Mouse (Mus musculus) cerebellum, adult 9-10 months (tissue): Measurements from ENCODE around the gene Odf2.

Experiments
- DNase-seq: peaks from one replicate; pipeline ENCODE4 v3.0.0; 2022

Gene Odf2

GRCm38 (mm10) chr2:29940073-29940472 lies 51.1 kb downstream of the Odf2 start:
- no peak for DNase-seq

- peak; percentile 56 for DNase-seq
Observed at GRCm38 (mm10) chr2:29940826-29941225, 51.8 kb downstream of the Odf2 start.

- no peak for DNase-seq
Observed at GRCm38 (mm10) chr2:29944723-29945122, 55.7 kb downstream of the Odf2 start.

- no peak for DNase-seq
Observed at GRCm38 (mm10) chr2:29948896-29949295, 59.9 kb downstream of the Odf2 start.

- no peak for DNase-seq
Observed at GRCm38 (mm10) chr2:29961246-29961645, 72.2 kb downstream of the Odf2 start.

- peak; percentile 70 for DNase-seq
Observed at GRCm38 (mm10) chr2:29964354-29965249, 75.6 kb downstream of the Odf2 start.

- peak; percentile 96 for DNase-seq
Observed at GRCm38 (mm10) chr2:29965250-29965843, 76.3 kb downstream of the Odf2 start, which contains the start of gene Sptan1. TSS of gene Sptan1 (plus strand) at chr2:29965560.

- peak; percentile 70 for DNase-seq
Observed at GRCm38 (mm10) chr2:29965906-29966305, 76.9 kb downstream of the Odf2 start.

- no peak for DNase-seq
Observed at GRCm38 (mm10) chr2:29966826-29967225, 77.8 kb downstream of the Odf2 start.

GRCm38 (mm10) chr2:29967768-29968167 lies 78.7 kb downstream of the Odf2 start:
- no peak for DNase-seq

GRCm38 (mm10) chr2:29968638-29969037 lies 79.6 kb downstream of the Odf2 start:
- DNase-seq, result no peak

GRCm38 (mm10) chr2:29971838-29972635 lies 83.0 kb downstream of the Odf2 start:
- peak; percentile 78 for DNase-seq

- DNase-seq, result no peak
Observed at GRCm38 (mm10) chr2:29973525-29973924, 84.5 kb downstream of the Odf2 start.

GRCm38 (mm10) chr2:29977307-29977706 lies 88.3 kb downstream of the Odf2 start:
- DNase-seq, result peak; percentile 73

- DNase-seq, result no peak
Observed at GRCm38 (mm10) chr2:29980661-29981060, 91.6 kb downstream of the Odf2 start.
